In the genomic region with DNA sequence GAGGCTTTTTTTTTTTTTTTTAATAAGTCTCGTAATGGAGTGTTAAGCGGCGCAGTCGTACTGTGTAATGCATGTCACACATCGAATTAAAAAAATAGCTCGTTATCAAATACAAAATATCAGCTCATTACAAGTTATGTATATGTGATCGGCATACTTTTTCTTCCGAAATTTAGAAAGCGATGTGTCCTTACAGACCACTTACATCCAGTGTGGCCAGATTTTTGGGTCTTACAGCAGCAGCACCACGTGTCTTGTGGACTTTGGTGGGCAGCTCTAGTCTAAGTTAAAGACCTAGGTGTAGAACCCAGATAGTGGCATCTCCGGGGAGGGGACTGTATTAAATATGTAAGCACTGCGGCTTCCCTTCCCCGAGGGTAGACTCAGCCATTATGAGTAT, we compare ENCODE assay signal across 8 mouse cellular contexts. TPM values are rescaled to one million over a fixed set of nuclear protein-coding genes. Genes with fewer than 3 reads are reported as not detected.
DNase-seq lines count a peak whose midpoint lies in the region; ATAC-seq and TF ChIP-seq lines count a peak whose summit lies in the region.

No protein-coding gene starts in this region.

- H3K4me1 ChIP-seq in CH12.LX (ENCODE audit: control insufficient read depth in 1 of 2, insufficient read depth in 2 of 2), result peaks cover 0 to 19% of the 10 kb centered on the region in 2 experiments; a peak in 2 of 4 replicates
- peaks cover 18% of the 10 kb centered on the region for H3K4me1 ChIP-seq in embryonic facial prominence, embryonic 12.5 days
- H3K4me1 ChIP-seq in intestine, embryonic 16.5 days (ENCODE audit: control insufficient read depth, insufficient read depth, low read length), result peaks cover 22% of the 10 kb centered on the region
- H3K4me1 ChIP-seq in midbrain, embryonic 15.5 days, result peaks cover 26% of the 10 kb centered on the region

- no peak for TF ChIP-seq RAD21 in CH12.LX (IDR thresholded peaks at IDR 0.05; ENCODE audit: low read depth, low read length)

- peak overlapping the region; percentile 69 for H3K9ac ChIP-seq in CH12.LX (ENCODE audit: insufficient read depth, low read depth)
- H3K9ac ChIP-seq in embryonic facial prominence, embryonic 12.5 days, result peak overlapping the region; percentile 79; the same call in 1 of the 2 replicates
- H3K9ac ChIP-seq in intestine, embryonic 16.5 days (ENCODE audit: low read depth, low read length), result peak overlapping the region; percentile 89
- H3K9ac ChIP-seq in midbrain, embryonic 15.5 days, result peak overlapping the region; percentile 85

- WGBS in embryonic facial prominence, embryonic 12.5 days, result 2% methylated on average over 13 of the region's 13 CpGs
- WGBS in intestine, embryonic 16.5 days, result 2% methylated on average over 13 of the region's 13 CpGs
- WGBS in midbrain, embryonic 15.5 days, result 2% methylated on average over 13 of the region's 13 CpGs

- no peak for TF ChIP-seq CTCF in CH12.LX (conservative IDR thresholded peaks at IDR 0.05 in 1 of 2, IDR thresholded peaks at IDR 0.05 in 1 of 2; ENCODE audit: low read depth in 2 of 2, low read length in 2 of 2)

- in situ Hi-C loops in CH12.LX (cut with MboI; ENCODE audit: low pct_ligation_motif_present, low pct_unique_long_range_greater_than_20kb, low sequenced_read_pairs), result no loop called here

- peaks cover 20% of the 10 kb centered on the region for H3K79me2 ChIP-seq in CH12.LX (replicated peaks; ENCODE audit: control insufficient read depth, extremely low read depth, insufficient read depth, poor library complexity, severe bottlenecking)

- peak overlapping the region; percentile 90 for H3K4me2 ChIP-seq in CH12.LX (ENCODE audit: insufficient read depth, low read depth, poor library complexity, severe bottlenecking)
- peak overlapping the region; percentile 79 for H3K4me2 ChIP-seq in embryonic facial prominence, embryonic 12.5 days (replicated peaks)
- peak overlapping the region; percentile 68 for H3K4me2 ChIP-seq in intestine, embryonic 16.5 days (ENCODE audit: low read depth, low read length)
- peak overlapping the region; percentile 85 for H3K4me2 ChIP-seq in midbrain, embryonic 15.5 days

- dilution Hi-C loops in CH12.LX (cut with MboI; ENCODE audit: extremely low pct_ligation_motif_present, extremely low pct_unique_long_range_greater_than_20kb, low sequenced_read_pairs), result no loop called here

- no peak for TF ChIP-seq EP300 in CH12.LX (IDR thresholded peaks at IDR 0.05; ENCODE audit: low read length)

- peak; percentile 56 for DNase-seq in 416B (ENCODE audit: low read depth)
- peak; percentile 37 for DNase-seq in CH12.LX (ENCODE audit: extremely low read depth)
- DNase-seq in layer of hippocampus, adult 8-10 months (ENCODE audit: low spot score in 2 of 2), result no peak
- DNase-seq in gastrocnemius, postnatal 10 days, result no peak
- DNase-seq in adrenal gland, postnatal 4 days (ENCODE audit: low spot score in 2 of 2), result no peak

- no peaks in the 10 kb centered on the region for H3K27me3 ChIP-seq in CH12.LX (replicated peaks)
- no peaks in the 10 kb centered on the region for H3K27me3 ChIP-seq in embryonic facial prominence, embryonic 12.5 days
- no peaks in the 10 kb centered on the region for H3K27me3 ChIP-seq in intestine, embryonic 16.5 days (replicated peaks; ENCODE audit: control insufficient read depth, insufficient read depth, low read length)
- H3K27me3 ChIP-seq in midbrain, embryonic 15.5 days (replicated peaks), result no peaks in the 10 kb centered on the region

- H3K4me3 ChIP-seq in CH12.LX (replicated peaks in 1 of 3; ENCODE audit: low read depth in 2 of 3, low read length in 2 of 3, poor library complexity in 1 of 3), result peak overlapping the region; percentile 95 to 99 (median 96)
- H3K4me3 ChIP-seq in embryonic facial prominence, embryonic 12.5 days, result peak overlapping the region; percentile 70
- H3K4me3 ChIP-seq in intestine, embryonic 16.5 days (ENCODE audit: low read length), result peak overlapping the region; percentile 96
- H3K4me3 ChIP-seq in midbrain, embryonic 15.5 days, result peak overlapping the region; percentile 82

- no peak overlapping the region for H3K27ac ChIP-seq in CH12.LX (ENCODE audit: insufficient read depth, low read depth)
- no peak overlapping the region for H3K27ac ChIP-seq in embryonic facial prominence, embryonic 12.5 days
- H3K27ac ChIP-seq in intestine, embryonic 16.5 days (ENCODE audit: low read length), result peak overlapping the region; percentile 54
- H3K27ac ChIP-seq in midbrain, embryonic 15.5 days, result 0 out of 2 replicates have a peak overlapping the region, but pooled peaks have one; percentile 93

- no peaks in the 10 kb centered on the region for H3K9me3 ChIP-seq in CH12.LX (replicated peaks; ENCODE audit: low read length)
- no peaks in the 10 kb centered on the region for H3K9me3 ChIP-seq in embryonic facial prominence, embryonic 12.5 days
- H3K9me3 ChIP-seq in intestine, embryonic 16.5 days (ENCODE audit: control insufficient read depth, low read length), result no peaks in the 10 kb centered on the region
- no peaks in the 10 kb centered on the region for H3K9me3 ChIP-seq in midbrain, embryonic 15.5 days

- ATAC-seq in embryonic facial prominence, embryonic 12.5 days (ENCODE audit: insufficient number of reproducible peaks, insufficient read depth, low FRiP score, low TSS enrichment), result no peak
- peak; percentile 24 for ATAC-seq in intestine, embryonic 16.5 days
- peak; percentile 49 for ATAC-seq in midbrain, embryonic 15.5 days (replicated peaks)

- TF ChIP-seq POLR2A in CH12.LX (IDR thresholded peaks at IDR 0.05; ENCODE audit: low read depth, low read length), result no peak

- peaks cover 10 to 31% of the 10 kb centered on the region in 2 experiments for H3K36me3 ChIP-seq in CH12.LX (replicated peaks in 1 of 2; ENCODE audit: control insufficient read depth in 1 of 2, insufficient read depth in 1 of 2, low read length in 1 of 2)
- peaks cover 17% of the 10 kb centered on the region for H3K36me3 ChIP-seq in embryonic facial prominence, embryonic 12.5 days
- H3K36me3 ChIP-seq in intestine, embryonic 16.5 days (ENCODE audit: control insufficient read depth, insufficient read depth, low read length), result peaks cover 5% of the 10 kb centered on the region; the same call in 1 of the 2 replicates
- H3K36me3 ChIP-seq in midbrain, embryonic 15.5 days (replicated peaks), result no peaks in the 10 kb centered on the region

TF ChIP-seq in CH12.LX, 34 proteins besides CTCF, POLR2A, EP300 and RAD21:
- TF ChIP-seq MYC (IDR thresholded peaks at IDR 0.05; ENCODE audit: low read depth, low read length), result peak; percentile 81
- no peak for TF ChIP-seq ZC3H11A (IDR thresholded peaks at IDR 0.05; ENCODE audit: low read depth, low read length)
- no peak for TF ChIP-seq POLR2AphosphoS2 (IDR thresholded peaks at IDR 0.05; ENCODE audit: low read depth, low read length)
- TF ChIP-seq MAX (IDR thresholded peaks at IDR 0.05; ENCODE audit: low read length), result peak; percentile 67; the same call in 1 of the 2 replicates
- TF ChIP-seq CHD2 (IDR thresholded peaks at IDR 0.05; ENCODE audit: low read length), result no peak
- TF ChIP-seq E2F4 (IDR thresholded peaks at IDR 0.05; ENCODE audit: insufficient replicate concordance, low read depth, low read length), result no peak
- 0 out of 2 replicates have a peak, but pooled peaks have one; percentile 5 for TF ChIP-seq IRF4 (IDR thresholded peaks at IDR 0.05; ENCODE audit: low read depth, low read length)
- peak; percentile 70 for TF ChIP-seq MXI1 (IDR thresholded peaks at IDR 0.05; ENCODE audit: low read depth, low read length)
TF ChIP-seq in CH12.LX: peak in this region for 4.

RNA-seq across cellular contexts. Expression of a gene that starts 0.5 kb away (rescaled TPM):
- total RNA-seq in CH12.LX (2012; rRNA removed), result 11.6 and 13.2 TPM in 2 replicates
- 10.8 and 13.8 TPM in 2 replicates for total RNA-seq in CH12.LX (2014; rRNA removed)
- polyA plus RNA-seq in CH12.LX (2012; ENCODE audit: insufficient read length, low read depth), result 17.9 and 19.5 TPM in 2 replicates
- 16.7 and 16.9 TPM in 2 replicates for polyA plus RNA-seq in embryonic facial prominence, embryonic 12.5 days (2016; fragmentation: Nextera tagmentation; extraction: Ambion mirVana)
- 14.5 and 15.3 TPM in 2 replicates for polyA plus RNA-seq in intestine, embryonic 16.5 days (2015; fragmentation: Nextera tagmentation; extraction: Ambion mirVana)
- 24.6 and 26.5 TPM in 2 replicates for polyA plus RNA-seq in midbrain, embryonic 15.5 days (2015; fragmentation: Nextera tagmentation; extraction: Ambion mirVana)
- total RNA-seq in layer of hippocampus, adult 8-10 months (2022), result 10 to 100 TPM; 37.3 to 39.9 (median 38.4) TPM
- 10 to 100 TPM; 16.9 to 20.9 TPM for total RNA-seq in gastrocnemius, postnatal 10 days (2021)
- total RNA-seq in adrenal gland, postnatal 4 days (2021), result 10 to 100 TPM; 32.9 to 33.8 TPM

RNA-seq across cellular contexts. Expression of a gene that starts 30.9 kb away (rescaled TPM):
- total RNA-seq in CH12.LX (2012; rRNA removed) (60.2 and 73.8 TPM in 2 replicates), CH12.LX (2014; rRNA removed) (160 and 183 TPM in 2 replicates)
- 99.1 and 108 TPM in 2 replicates for polyA plus RNA-seq in CH12.LX (2012; ENCODE audit: insufficient read length, low read depth)
- 182 and 189 TPM in 2 replicates for polyA plus RNA-seq in embryonic facial prominence, embryonic 12.5 days (2016; fragmentation: Nextera tagmentation; extraction: Ambion mirVana)
- 116 and 119 TPM in 2 replicates for polyA plus RNA-seq in intestine, embryonic 16.5 days (2015; fragmentation: Nextera tagmentation; extraction: Ambion mirVana)
- 98.1 and 104 TPM in 2 replicates for polyA plus RNA-seq in midbrain, embryonic 15.5 days (2015; fragmentation: Nextera tagmentation; extraction: Ambion mirVana)
- 10 to 100 TPM; 57.7 to 70.2 (median 62.9) TPM for total RNA-seq in layer of hippocampus, adult 8-10 months (2022)
- 10 to 100 TPM; 26.0 to 30.6 TPM for total RNA-seq in gastrocnemius, postnatal 10 days (2021)
- total RNA-seq in adrenal gland, postnatal 4 days (2021), result 10 to 100 TPM; 86.4 to 88.9 TPM

Comparison
In these comparisons a context has a peak if more than half of its experiments do, and no peak if none do; other contexts are left out.
1. DNase-seq: peak in 416B (single experiment) and CH12.LX (single experiment); none in layer of hippocampus, adult 8-10 months (0 of 2), gastrocnemius, postnatal 10 days (single experiment) and adrenal gland, postnatal 4 days (0 of 2).
2. H3K27ac ChIP-seq: peak in intestine, embryonic 16.5 days (single experiment) and midbrain, embryonic 15.5 days (single experiment); none in CH12.LX (single experiment) and embryonic facial prominence, embryonic 12.5 days (single experiment).
3. Peak in every context shown above with its lines, with median percentiles within 50 percentile points of each other: H3K4me2 ChIP-seq, H3K4me3 ChIP-seq and H3K9ac ChIP-seq.